Mouse (Mus musculus) layer of hippocampus, postnatal 25 days (tissue): ENCODE data around the gene Foxp1. TPM values are rescaled to one million over a fixed set of nuclear protein-coding genes. Genes with fewer than 3 reads are reported as not detected.

Source experiments
- DNase-seq, 2 experiments: peaks; one replicate each; pipeline ENCODE4 v3.0.0; 2022; ENCODE audit warnings: mixed read lengths in 2 of 2, low spot score in 1 of 2; ENCODE audit errors: extremely low spot score in 1 of 2
- total RNA-seq, 2 experiments: library from RNA; stranded (reverse); gene quantifications; 2 replicates each; pipeline ENCODE4 v1.2.3; 2021

The Foxp1 gene
- total RNA-seq, 2 experiments from 2014 or later: 85.7 to 92.0 TPM

DNA sequence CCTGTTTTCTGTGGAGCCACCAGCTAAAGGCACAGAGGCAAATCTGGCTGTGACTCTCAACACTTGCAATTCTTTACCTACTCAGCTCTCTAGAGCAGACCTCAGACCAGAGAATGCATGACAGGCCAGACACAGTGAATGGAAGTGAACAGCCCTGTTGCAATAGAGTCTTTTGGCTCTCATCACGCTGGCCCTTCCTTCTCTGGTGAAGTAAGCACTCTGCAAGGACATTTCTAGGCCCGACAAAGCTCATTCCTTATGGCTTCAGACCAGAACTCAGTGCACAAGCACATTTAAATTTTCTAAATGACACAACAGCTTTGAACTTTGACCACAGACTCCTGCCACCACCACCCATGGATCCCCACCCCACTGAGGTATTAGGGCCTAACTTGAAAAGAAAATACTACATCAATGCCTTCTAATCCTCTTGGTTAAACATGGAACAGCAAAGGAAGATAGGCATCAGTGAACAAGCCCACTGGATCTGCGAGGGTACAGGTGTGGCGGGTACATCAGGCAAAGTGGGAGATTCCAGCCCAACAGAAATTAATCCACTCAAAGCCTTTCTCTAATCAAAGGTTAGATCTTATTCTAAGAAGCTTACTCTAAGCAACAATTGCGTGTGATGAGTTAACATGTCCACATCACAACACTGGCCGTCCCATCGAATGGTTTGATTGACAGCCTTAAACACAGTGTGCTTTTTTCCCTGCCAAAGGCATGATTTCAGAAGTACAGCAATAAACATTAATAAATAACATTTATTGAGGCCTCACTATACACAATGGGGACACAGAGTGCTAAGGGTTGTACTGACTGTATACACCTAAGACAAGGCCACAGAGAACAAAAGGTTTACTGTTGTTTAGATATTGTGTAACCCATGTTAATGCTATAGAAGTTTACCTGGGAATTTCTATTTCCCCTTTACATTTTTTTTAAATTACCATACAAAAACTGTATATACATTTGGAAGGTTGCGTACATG, 401.4 kb downstream of the Foxp1 start:
- no peak for DNase-seq

GRCm38 (mm10) chr6:99118534-99118933, 404.0 kb downstream of the Foxp1 start:
- no peak for DNase-seq

DNA sequence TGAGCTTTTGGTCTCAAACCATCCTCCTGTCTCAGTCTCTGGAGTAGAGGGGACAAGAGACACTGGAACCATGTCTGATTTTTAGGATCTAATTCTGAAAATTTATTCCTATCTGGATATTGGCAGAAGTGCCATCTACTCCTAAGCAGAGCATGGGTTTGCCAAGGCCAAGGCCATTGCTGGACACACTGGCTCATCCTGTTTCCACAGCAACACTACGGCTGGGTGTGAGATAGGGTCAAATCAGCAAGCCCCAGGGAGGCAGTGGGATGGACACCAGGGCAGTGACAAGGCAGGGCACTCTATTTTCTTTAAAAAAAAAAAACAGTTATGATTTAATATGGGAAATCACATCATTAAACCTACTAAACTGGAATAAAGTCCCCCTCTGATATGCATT, 405.1 kb downstream of the Foxp1 start:
- no peak for DNase-seq

DNA sequence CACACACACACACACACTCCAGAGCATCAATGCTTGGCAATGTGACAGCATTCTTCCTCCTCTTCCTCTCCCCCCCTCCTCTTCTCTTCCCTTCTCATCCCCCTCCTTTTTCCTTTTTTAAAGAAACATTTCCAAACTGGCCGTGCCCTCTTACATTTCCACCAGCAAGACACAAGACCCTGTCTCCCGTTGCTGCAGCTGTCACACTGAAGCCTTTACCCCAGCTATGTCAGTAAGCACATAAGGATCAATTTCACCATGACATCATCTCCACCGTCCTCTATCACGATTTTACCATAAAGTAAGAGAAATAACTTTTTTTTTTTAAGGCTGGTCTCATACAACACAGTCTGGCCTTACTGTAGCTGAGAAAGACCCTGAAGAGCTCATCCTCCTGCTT, 410.7 kb downstream of the Foxp1 start:
- no peak for DNase-seq

DNA sequence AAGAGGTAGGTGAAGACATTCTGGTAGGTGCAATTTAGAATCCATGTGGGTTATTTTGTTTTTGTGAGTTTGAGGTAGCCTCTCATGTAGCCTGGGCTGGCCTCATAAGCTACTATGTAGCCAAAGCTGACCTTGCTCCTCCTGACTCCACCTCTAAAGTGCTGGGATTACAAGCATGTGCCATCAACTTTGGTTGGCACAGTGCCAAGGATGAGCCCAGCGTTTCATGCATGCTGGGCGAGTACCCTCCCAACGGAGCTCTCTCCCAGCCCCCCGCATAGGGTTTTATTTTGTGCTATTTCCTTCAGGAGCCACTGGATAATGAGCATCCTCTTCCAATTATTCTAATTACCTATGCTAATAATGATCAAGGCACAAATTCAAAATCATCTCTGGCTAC, 414.1 kb downstream of the Foxp1 start:
- no peak for DNase-seq

- DNase-seq: no peak
Observed at GRCm38 (mm10) chr6:99107674-99108073, 414.8 kb downstream of the Foxp1 start.

DNA sequence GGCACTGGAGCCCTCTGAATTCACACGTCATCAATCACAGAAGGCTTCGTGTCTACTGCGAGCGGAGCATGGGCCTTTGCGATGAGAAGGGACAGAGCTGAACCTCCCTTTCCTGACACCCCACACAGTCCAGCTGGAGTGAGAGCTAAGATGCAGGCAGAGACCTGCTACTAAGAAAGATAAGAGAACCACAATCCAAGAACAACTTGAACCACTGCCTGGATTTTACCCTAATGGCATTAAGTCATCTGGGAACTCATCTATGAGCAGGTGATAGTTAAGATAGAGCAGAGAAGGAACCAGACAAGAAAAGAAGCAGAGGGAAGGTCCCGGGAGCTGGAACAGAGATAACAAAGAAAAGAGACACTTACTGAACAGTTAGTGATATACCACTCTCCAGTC, 415.4 kb downstream of the Foxp1 start:
- no peak for DNase-seq

- no peak for DNase-seq
Observed at GRCm38 (mm10) chr6:99105979-99106378, 416.5 kb downstream of the Foxp1 start.

DNA sequence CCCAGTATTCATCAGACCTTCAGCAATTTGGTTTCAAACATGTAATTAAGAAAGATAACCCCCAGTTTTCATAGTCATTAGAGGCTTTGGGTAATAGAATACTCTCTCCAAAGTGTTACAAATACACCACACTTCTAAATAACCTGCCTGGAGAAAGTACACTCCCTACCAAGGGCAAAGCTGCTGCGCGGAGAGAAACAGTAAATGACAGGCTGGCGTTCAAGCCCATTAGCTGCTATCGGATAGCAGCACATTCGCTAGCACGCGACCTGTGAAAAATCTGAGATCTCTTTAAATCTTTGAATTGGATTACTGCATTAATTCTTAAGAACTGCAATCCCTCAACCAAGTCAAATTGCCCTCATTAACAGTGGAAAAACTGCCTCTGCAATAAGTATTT, 418.1 kb downstream of the Foxp1 start:
- DNase-seq: no peak

DNA sequence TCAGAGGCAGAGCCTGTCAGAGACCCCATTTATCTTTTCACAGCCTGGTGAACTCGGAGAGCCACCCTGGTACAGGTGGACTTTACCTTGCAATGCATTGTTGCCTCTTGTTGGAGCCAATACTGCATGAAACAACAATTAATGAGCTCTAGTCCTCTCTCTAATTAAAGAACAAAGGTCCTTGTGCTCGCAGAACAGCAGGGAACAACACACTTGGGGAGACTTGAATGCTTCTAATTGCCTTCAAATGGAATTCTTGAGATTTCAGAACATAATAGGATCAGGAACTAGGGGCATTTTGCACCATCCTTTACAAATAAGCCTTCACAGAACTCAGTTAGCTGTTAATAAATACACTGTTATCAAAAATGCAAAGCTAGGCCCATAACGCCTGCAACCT, 418.6 kb downstream of the Foxp1 start:
- no peak for DNase-seq

DNA sequence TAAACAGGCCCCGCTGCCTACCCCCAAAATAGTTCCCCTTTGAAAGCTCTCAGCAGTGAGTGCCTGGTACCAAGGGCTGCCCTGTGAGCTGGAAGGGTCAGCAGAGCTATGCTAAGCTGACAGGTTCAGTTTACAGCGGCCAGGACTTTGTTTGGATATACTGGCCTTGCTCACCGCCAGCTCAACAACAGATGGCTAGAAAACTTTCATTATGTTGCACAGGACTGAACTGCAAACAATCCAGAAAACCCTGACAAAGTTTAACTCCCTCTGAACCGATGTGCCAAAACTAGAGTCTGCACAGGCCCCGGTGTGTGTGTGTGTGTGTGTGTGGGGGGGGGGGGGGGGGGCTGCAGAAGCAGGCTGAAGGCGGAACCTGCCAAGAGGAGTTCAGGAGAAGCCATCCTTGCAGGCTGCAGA, 421.0 kb downstream of the Foxp1 start:
- DNase-seq: no peak

- no peak for DNase-seq
Observed at GRCm38 (mm10) chr6:99100331-99100730, 422.2 kb downstream of the Foxp1 start.

GRCm38 (mm10) chr6:99099781-99100180, 422.7 kb downstream of the Foxp1 start:
- DNase-seq: no peak

DNA sequence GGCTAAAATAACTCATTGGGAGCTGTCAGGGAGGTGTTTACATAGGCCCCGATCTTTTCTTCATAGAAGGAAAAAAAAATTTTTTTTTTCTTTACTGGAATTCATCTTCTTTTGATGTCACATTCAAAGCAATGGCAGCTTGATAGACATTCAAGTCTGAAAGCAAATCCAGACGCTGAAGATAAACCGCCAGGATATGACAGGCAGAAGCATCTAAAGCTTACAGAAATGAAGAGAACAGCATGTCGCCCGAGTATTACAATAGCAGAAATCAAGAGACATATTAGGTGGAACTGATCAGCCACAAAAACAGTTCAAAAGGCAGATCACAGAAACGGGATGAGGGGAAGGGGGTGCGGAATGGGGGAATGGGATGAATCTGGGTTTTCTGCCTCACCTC, 425.3 kb downstream of the Foxp1 start:
- no peak for DNase-seq

DNA sequence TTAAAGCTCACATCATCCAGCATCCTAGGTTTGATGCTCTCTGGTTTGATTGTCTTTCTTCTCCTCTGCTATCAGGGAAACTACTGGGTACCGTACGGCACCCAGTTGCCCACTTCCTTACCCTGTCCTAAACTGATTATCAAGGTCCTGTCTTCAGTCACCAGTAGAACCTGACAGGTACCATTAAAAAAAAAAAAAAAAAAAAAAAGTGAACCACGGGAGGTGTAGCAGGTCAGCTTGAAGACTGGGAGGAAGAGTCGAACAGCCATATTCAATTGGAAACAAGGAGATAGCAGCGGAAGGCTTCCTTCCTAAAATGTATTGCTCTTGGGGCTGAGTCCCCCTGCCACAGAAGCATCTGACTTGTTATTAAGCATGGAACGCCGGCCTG, 425.8 kb downstream of the Foxp1 start:
- DNase-seq: no peak

DNA sequence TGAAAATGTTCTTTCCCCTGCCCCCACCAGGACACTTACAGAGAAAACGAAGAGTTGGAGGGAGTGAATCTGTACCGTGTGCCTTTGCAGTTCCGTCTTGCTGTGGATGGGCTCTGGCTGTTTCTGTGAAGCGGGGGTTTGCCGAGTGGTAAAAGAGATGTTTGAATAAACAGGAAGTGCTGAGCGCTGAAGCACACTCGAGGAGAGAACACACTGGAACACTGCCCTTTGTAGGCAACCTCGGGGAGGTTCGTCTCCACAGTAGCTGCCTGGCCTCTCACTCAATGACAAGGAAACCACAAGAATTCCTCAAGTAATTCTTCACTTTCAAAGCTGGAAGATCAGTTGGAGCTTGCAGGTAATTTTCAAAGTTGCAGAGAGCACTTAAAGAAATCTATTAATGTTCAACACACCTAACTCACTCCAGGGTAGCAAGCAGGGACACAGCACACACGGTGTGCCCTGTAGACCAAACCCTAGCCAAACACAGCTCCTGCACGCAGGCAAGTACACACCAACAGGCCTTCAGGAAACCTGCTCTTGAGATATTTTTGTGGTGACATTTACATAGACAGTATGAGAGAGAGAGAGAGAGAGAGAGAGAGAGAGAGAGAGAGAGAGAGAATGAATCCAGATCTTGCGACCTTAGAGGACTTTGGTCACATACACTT, 426.3 kb downstream of the Foxp1 start:
- DNase-seq: peak in 1 of 2 experiments; percentile 18

DNA sequence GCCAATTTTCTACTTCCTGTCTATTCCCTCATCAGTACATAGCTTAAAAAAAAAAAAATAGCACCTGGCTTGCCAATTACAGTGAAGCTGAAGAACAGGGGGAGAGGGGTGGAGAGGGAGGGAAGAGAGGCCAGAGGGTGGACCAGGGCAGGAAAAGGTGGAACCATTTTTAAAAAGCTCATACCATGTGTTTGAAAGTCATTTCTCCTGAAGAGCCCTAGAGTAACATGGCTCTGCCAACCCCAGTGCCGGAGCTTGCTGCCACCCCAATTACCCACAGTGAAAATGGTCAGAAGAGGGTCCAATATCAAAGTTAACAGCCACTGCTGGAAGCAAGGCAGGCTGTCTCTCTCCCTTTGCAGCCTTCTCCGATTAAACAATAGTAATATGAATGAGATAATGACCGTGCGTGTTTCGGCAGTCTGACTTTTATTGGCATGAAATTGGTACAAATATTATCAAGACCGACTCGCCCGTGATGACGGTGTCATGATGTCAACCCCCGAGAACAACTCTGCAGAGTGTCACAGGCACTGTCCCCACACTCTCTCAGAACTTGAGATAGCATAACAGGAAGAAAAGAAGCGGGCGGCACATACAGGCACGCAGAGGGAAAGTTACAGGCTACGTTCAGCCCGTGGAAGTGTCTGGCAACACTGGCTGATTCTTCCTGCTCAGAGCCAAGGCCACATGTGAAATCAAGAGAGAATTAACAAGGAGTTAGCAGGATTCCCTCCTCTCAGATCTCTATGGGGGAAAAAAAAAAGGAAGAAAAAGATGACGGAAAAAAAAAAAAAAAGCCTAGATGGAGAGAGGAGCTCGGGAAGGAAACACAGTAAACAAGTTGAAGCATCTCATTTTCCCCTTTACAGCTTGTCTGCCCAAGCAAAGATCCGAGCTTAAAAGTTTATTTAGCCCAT, 427.1 kb downstream of the Foxp1 start:
- DNase-seq: no peak

DNA sequence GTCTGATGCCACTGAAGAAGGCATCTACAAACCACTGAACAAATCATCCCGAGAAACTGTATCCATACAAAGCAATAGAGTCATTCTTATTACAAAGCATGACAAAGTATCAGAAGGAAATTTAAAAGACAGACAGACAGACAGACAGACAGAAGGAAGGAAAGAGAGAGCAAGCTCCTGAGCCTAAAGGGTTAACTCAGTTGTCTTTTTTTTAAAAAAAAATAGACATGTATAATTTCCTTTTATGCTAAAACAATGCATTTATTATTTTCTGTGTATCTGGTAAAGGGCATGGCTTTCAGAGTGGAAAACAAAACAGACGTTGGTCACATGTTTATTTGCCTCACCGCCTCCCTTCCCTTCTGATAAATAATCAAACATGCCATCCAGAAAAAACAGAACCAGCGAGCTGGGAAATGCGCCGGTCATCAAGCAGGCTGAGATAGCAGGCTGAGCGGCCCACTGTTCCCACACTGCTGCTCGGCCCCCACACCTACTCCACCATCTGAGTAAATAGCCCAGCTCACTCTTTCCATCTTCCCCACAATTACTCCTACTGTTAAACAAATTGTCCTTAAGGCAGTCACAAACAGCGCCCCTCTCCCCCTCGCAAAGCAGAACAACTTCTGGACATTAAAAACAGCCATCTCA, 428.1 kb downstream of the Foxp1 start:
- peak in 1 of 2 experiments; percentile 14 for DNase-seq

GRCm38 (mm10) chr6:99093856-99094255, 428.7 kb downstream of the Foxp1 start:
- DNase-seq: no peak

GRCm38 (mm10) chr6:99093208-99093607, 429.3 kb downstream of the Foxp1 start:
- no peak for DNase-seq
